Mouse (Mus musculus) MEL (cell line): Measurements from ENCODE around the gene Khk. TPM values are rescaled to one million over a fixed set of nuclear protein-coding genes. Genes with fewer than 3 reads are reported as not detected.

Source experiments
- DNase-seq: peaks from one replicate; pipeline ENCODE4 v3.0.0; 2011; ENCODE audit warnings: low read depth, low spot score
- H3K27ac ChIP-seq: 2 replicates; pipeline ENCODE4 v1.5.1; 2012; ENCODE audit warnings: low read depth, mild to moderate bottlenecking, control low read depth, low read length, moderate library complexity; ENCODE audit not compliant: control insufficient read depth
- H3K27me3 ChIP-seq, 2 experiments: fragments of 150-350 bp in 1 of 2; sonication (generic) in 1 of 2; 2 replicates each; pipeline ENCODE4 v1.6.1; 2012; ENCODE audit warnings: low read length in 2 of 2, mild to moderate bottlenecking in 2 of 2, improper control_type of control experiment in 1 of 2, moderate library complexity in 1 of 2; ENCODE audit not compliant: insufficient read depth in 2 of 2, control insufficient read depth in 1 of 2
- H3K36me3 ChIP-seq, 2 experiments: 2 replicates each; pipeline ENCODE4 v1.6.1; 2012 to 2014; ENCODE audit warnings: low read length in 2 of 2, improper control_type of control experiment in 1 of 2, inconsistent platforms in 1 of 2, mild to moderate bottlenecking in 1 of 2; ENCODE audit not compliant: insufficient read depth in 2 of 2, control insufficient read depth in 1 of 2
- H3K4me1 ChIP-seq, 2 experiments: fragments of 150-350 bp in 1 of 2; sonication (generic) in 1 of 2; 2 replicates each; pipeline ENCODE4 v1.6.1; 2012; ENCODE audit warnings: low read length in 2 of 2, improper control_type of control experiment in 1 of 2, mild to moderate bottlenecking in 1 of 2; ENCODE audit not compliant: insufficient read depth in 2 of 2, control insufficient read depth in 1 of 2
- H3K4me3 ChIP-seq, 2 experiments: fragments of 150-350 bp in 1 of 2; sonication (generic) in 1 of 2; 2 replicates each; pipeline ENCODE4 v1.5.1; 2012; ENCODE audit warnings: low read depth in 2 of 2, low read length in 2 of 2, mild to moderate bottlenecking in 2 of 2, moderate library complexity in 2 of 2, control low read depth in 1 of 2, improper control_type of control experiment in 1 of 2; ENCODE audit not compliant: control insufficient read depth in 1 of 2, insufficient read depth in 1 of 2
- H3K79me2 ChIP-seq: 2 replicates; pipeline ENCODE4 v1.6.1; 2012; ENCODE audit warnings: mild to moderate bottlenecking, low read length, moderate library complexity; ENCODE audit not compliant: control insufficient read depth, poor library complexity, insufficient read depth
- H3K9ac ChIP-seq: 2 replicates; pipeline ENCODE4 v1.6.1; 2012; ENCODE audit warnings: low read depth, mild to moderate bottlenecking, control low read depth, low read length, moderate library complexity; ENCODE audit not compliant: control insufficient read depth, poor library complexity, severe bottlenecking
- H3K9me3 ChIP-seq: fragments of 150-350 bp; sonication (generic); replicated peaks from 2 replicates; pipeline ENCODE4 v1.6.1; 2012; ENCODE audit warnings: mild to moderate bottlenecking, low read length, improper control_type of control experiment, moderate library complexity; ENCODE audit not compliant: insufficient read depth
- BHLHE40 ChIP-seq: IDR thresholded peaks from 2 replicates; pipeline ENCODE4 v1.6.1; 2012; ENCODE audit warnings: low read depth, mild to moderate bottlenecking, inconsistent platforms, low read length, improper control_type of control experiment, borderline replicate concordance
- CHD1 ChIP-seq: IDR thresholded peaks from 2 replicates; pipeline ENCODE4 v1.6.1; 2012; ENCODE audit warnings: low read depth, mild to moderate bottlenecking, inconsistent platforms, low read length, improper control_type of control experiment
- CHD2 ChIP-seq: IDR thresholded peaks from 2 replicates; pipeline ENCODE4 v1.6.1; 2011; ENCODE audit warnings: low read length, improper control_type of control experiment
- E2F4 ChIP-seq: IDR thresholded peaks from 2 replicates; pipeline ENCODE4 v1.6.1; 2011; ENCODE audit warnings: low read depth, low read length, improper control_type of control experiment, borderline replicate concordance
- ELF1 ChIP-seq: IDR thresholded peaks from 2 replicates; pipeline ENCODE4 v1.6.1; 2014; ENCODE audit warnings: low read depth, mild to moderate bottlenecking, inconsistent platforms, low read length, improper control_type of control experiment, moderate library complexity
- EP300 ChIP-seq, 2 experiments: IDR thresholded peaks; 2 replicates each; pipeline ENCODE4 v1.6.1; 2011; ENCODE audit warnings: improper control_type of control experiment in 2 of 2, low read length in 2 of 2, low read depth in 1 of 2, mild to moderate bottlenecking in 1 of 2
- ETS1 ChIP-seq: IDR thresholded peaks from 2 replicates; pipeline ENCODE4 v1.6.1; 2012; ENCODE audit warnings: low read depth, mild to moderate bottlenecking, inconsistent platforms, low read length, improper control_type of control experiment, moderate library complexity
- GABPA ChIP-seq: IDR thresholded peaks from 2 replicates; pipeline ENCODE4 v1.6.1; 2012; ENCODE audit warnings: low read depth, mild to moderate bottlenecking, inconsistent platforms, low read length, improper control_type of control experiment, moderate library complexity
- GATA1 ChIP-seq: IDR thresholded peaks from 2 replicates; pipeline ENCODE4 v1.6.1; 2011; ENCODE audit warnings: low read depth, low read length, improper control_type of control experiment
- HCFC1 ChIP-seq: IDR thresholded peaks from 2 replicates; pipeline ENCODE4 v1.6.1; 2012; ENCODE audit warnings: low read depth, mild to moderate bottlenecking, inconsistent platforms, low read length, improper control_type of control experiment, moderate library complexity
- JUND ChIP-seq: IDR thresholded peaks from 2 replicates; pipeline ENCODE4 v1.6.1; 2011; ENCODE audit warnings: low read depth, mild to moderate bottlenecking, improper control_type of control experiment, low read length
- KAT2A ChIP-seq: conservative IDR thresholded peaks from 2 replicates; pipeline ENCODE4 v1.6.1; 2012; ENCODE audit warnings: low read depth, low read length, improper control_type of control experiment, inconsistent platforms
- MAFK ChIP-seq: IDR thresholded peaks from 2 replicates; pipeline ENCODE4 v1.6.1; 2011; ENCODE audit warnings: low read depth, mild to moderate bottlenecking, low read length, improper control_type of control experiment, borderline replicate concordance
- MAX ChIP-seq: IDR thresholded peaks from 2 replicates; pipeline ENCODE4 v1.6.1; 2011; ENCODE audit warnings: low read length, improper control_type of control experiment
- MAZ ChIP-seq: IDR thresholded peaks from 2 replicates; pipeline ENCODE4 v1.6.1; 2012; ENCODE audit warnings: low read depth, mild to moderate bottlenecking, inconsistent platforms, low read length, improper control_type of control experiment
- MEF2A ChIP-seq: IDR thresholded peaks from 2 replicates; pipeline ENCODE4 v1.6.1; 2014; ENCODE audit warnings: low read depth, mild to moderate bottlenecking, inconsistent platforms, low read length, improper control_type of control experiment; ENCODE audit not compliant: poor library complexity, insufficient replicate concordance, severe bottlenecking; ENCODE audit errors: extremely low read depth
- MYB ChIP-seq: IDR thresholded peaks from 2 replicates; pipeline ENCODE4 v1.6.1; 2011; ENCODE audit warnings: mild to moderate bottlenecking, low read depth, low read length, improper control_type of control experiment
- MYC ChIP-seq: IDR thresholded peaks from 2 replicates; pipeline ENCODE4 v1.6.1; 2011; ENCODE audit warnings: low read depth, mild to moderate bottlenecking, low read length, improper control_type of control experiment, moderate library complexity
- NELFE ChIP-seq: IDR thresholded peaks from 2 replicates; pipeline ENCODE4 v1.6.1; 2011; ENCODE audit warnings: low read depth, low read length, improper control_type of control experiment
- NRF1 ChIP-seq: IDR thresholded peaks from 2 replicates; pipeline ENCODE4 v1.6.1; 2014; ENCODE audit warnings: low read depth, mild to moderate bottlenecking, inconsistent platforms, low read length, improper control_type of control experiment, moderate library complexity; ENCODE audit not compliant: poor library complexity, insufficient read depth, severe bottlenecking
- POLR2AphosphoS2 ChIP-seq: IDR thresholded peaks from 2 replicates; pipeline ENCODE4 v1.6.1; 2011; ENCODE audit warnings: low read length, improper control_type of control experiment
- POLR2AphosphoS5 ChIP-seq: IDR thresholded peaks from 2 replicates; pipeline ENCODE4 v1.6.1; 2012; ENCODE audit warnings: low read depth, borderline replicate concordance, mild to moderate bottlenecking, inconsistent platforms, low read length, moderate library complexity, mixed read lengths
- RAD21 ChIP-seq: IDR thresholded peaks from 2 replicates; pipeline ENCODE4 v1.6.1; 2011; ENCODE audit warnings: mild to moderate bottlenecking, low read depth, low read length, improper control_type of control experiment
- RCOR1 ChIP-seq: IDR thresholded peaks from 2 replicates; pipeline ENCODE4 v1.6.1; 2012; ENCODE audit warnings: low read depth, mild to moderate bottlenecking, inconsistent platforms, low read length, improper control_type of control experiment
- SIN3A ChIP-seq: IDR thresholded peaks from 2 replicates; pipeline ENCODE4 v1.6.1; 2012; ENCODE audit warnings: low read length, improper control_type of control experiment, inconsistent platforms
- SMC3 ChIP-seq: IDR thresholded peaks from 2 replicates; pipeline ENCODE4 v1.6.1; 2011; ENCODE audit warnings: low read depth, low read length, improper control_type of control experiment
- TAL1 ChIP-seq: IDR thresholded peaks from 2 replicates; pipeline ENCODE4 v1.6.1; 2012; ENCODE audit warnings: mild to moderate bottlenecking, inconsistent platforms, low read length, moderate library complexity, mixed read lengths
- TBP ChIP-seq: IDR thresholded peaks from 2 replicates; pipeline ENCODE4 v1.8.0; 2011; ENCODE audit warnings: low read depth, low read length, improper control_type of control experiment
- TCF12 ChIP-seq: IDR thresholded peaks from 2 replicates; pipeline ENCODE4 v1.6.1; 2014; ENCODE audit warnings: low read depth, mild to moderate bottlenecking, inconsistent platforms, low read length, improper control_type of control experiment, moderate library complexity
- UBTF ChIP-seq: IDR thresholded peaks from 2 replicates; pipeline ENCODE4 v1.6.1; 2012; ENCODE audit warnings: low read depth, mild to moderate bottlenecking, inconsistent platforms, low read length, improper control_type of control experiment, moderate library complexity, borderline replicate concordance; ENCODE audit not compliant: insufficient read depth
- USF1 ChIP-seq: IDR thresholded peaks from 2 replicates; pipeline ENCODE4 v1.6.1; 2014; ENCODE audit warnings: low read depth, mild to moderate bottlenecking, inconsistent platforms, low read length, improper control_type of control experiment, moderate library complexity
- USF2 ChIP-seq, 2 experiments: IDR thresholded peaks; 2 replicates each; pipeline ENCODE4 v1.6.1; 2011 to 2012; ENCODE audit warnings: improper control_type of control experiment in 2 of 2, low read length in 2 of 2, borderline replicate concordance in 1 of 2, inconsistent platforms in 1 of 2, low read depth in 1 of 2, mild to moderate bottlenecking in 1 of 2; ENCODE audit not compliant: insufficient read depth in 1 of 2
- ZKSCAN1 ChIP-seq: IDR thresholded peaks from 2 replicates; pipeline ENCODE4 v1.6.1; 2012; ENCODE audit warnings: low read depth, mild to moderate bottlenecking, inconsistent platforms, low read length, improper control_type of control experiment, moderate library complexity
- ZNF384 ChIP-seq: IDR thresholded peaks from 2 replicates; pipeline ENCODE4 v1.6.1; 2012; ENCODE audit warnings: low read depth, mild to moderate bottlenecking, inconsistent platforms, low read length, improper control_type of control experiment
- polyA plus RNA-seq, 2 experiments: library from polyadenylated mRNA; stranded (reverse) in 1 of 2; unstranded in 1 of 2; fragments of >175 nt in 1 of 2; fragments of >200 nt in 1 of 2; gene quantifications; 2 replicates each; pipeline versions ENCODE4 v1.2.1 to v1.2.4; 2012; ENCODE audit warnings: low replicate concordance in 2 of 2, low read depth in 1 of 2; ENCODE audit not compliant: insufficient read length in 2 of 2, insufficient read depth in 1 of 2, missing spikeins in 1 of 2
- total RNA-seq: library from RNA; depleted of rRNA; stranded (reverse); fragments of 300-350 nt; gene quantifications from 2 replicates; pipeline ENCODE4 v1.2.3, GENCODE M21; 2012

The Khk gene
- total and polyA plus RNA-seq, 3 experiments: 308 to 461 TPM; not detected in 1

GRCm38 (mm10) chr5:30888337-30889087 is 32.7 kb upstream of the Khk start, which contains the start of gene Agbl5:
Gene Agbl5, plus strand, starts transcription at chr5:30888694.
- peaks cover 0 to 10% of the 10 kb centered on the region in 2 experiments; a peak in 2 of 4 replicates for H3K4me1 ChIP-seq
- H3K36me3 ChIP-seq: peaks cover 0 to 12% of the 10 kb centered on the region in 2 experiments; a peak in 1 of 4 replicates
- no peaks in the 10 kb centered on the region for H3K27me3 ChIP-seq
- H3K9ac ChIP-seq: peak within 1 kb of the TSS; percentile 67
- H3K27ac ChIP-seq: peak within 1 kb of the TSS; percentile 88
- no peaks in the 10 kb centered on the region for H3K9me3 ChIP-seq
- peak; percentile 99 for DNase-seq
- H3K79me2 ChIP-seq: peaks cover 5% of the 10 kb centered on the region; the same call in 1 of the 2 replicates
- peak within 1 kb of the TSS; percentile 50 to 72 for H3K4me3 ChIP-seq
- peak; percentile 87; the same call in 1 of the 2 replicates for TF ChIP-seq E2F4
- peak; percentile 89; the same call in 1 of the 2 replicates for TF ChIP-seq MAZ
- TF ChIP-seq MEF2A: no peak
- TF ChIP-seq NELFE: peak; percentile 80
- peak; percentile 98 for TF ChIP-seq MAFK
- TF ChIP-seq MYB: peak; percentile 75
- peak; percentile 87 for TF ChIP-seq HCFC1
- TF ChIP-seq ELF1: peak; percentile 89
- TF ChIP-seq MYC: peak; percentile 98
- no peak for TF ChIP-seq GABPA
- 0 out of 2 replicates have a peak, but pooled peaks have one; percentile 28 for TF ChIP-seq UBTF
- no peak for TF ChIP-seq ZKSCAN1
- no peak; the same call in 1 of the 2 replicates for TF ChIP-seq GATA1
- peak; percentile 90 for TF ChIP-seq MAX
- TF ChIP-seq KAT2A: no peak; the same call in 1 of the 2 replicates
- TF ChIP-seq ZNF384: no peak
- TF ChIP-seq RAD21: no peak
- TF ChIP-seq TCF12: no peak
- peak; percentile 54; the same call in 1 of the 2 replicates for TF ChIP-seq NRF1
- TF ChIP-seq POLR2AphosphoS2: peak; percentile 75
- 0 out of 2 replicates have a peak, but pooled peaks have one; percentile 12 for TF ChIP-seq USF1
- TF ChIP-seq BHLHE40: no peak
- no peak for TF ChIP-seq CHD1
- TF ChIP-seq POLR2AphosphoS5: 0 out of 2 replicates have a peak, but pooled peaks have one; percentile 33
- TF ChIP-seq CHD2: peak; percentile 37
- peak; percentile 98 for TF ChIP-seq TBP
- peak; percentile 45; the same call in 1 of the 2 replicates for TF ChIP-seq ETS1
- no peak for TF ChIP-seq SMC3
- no peak for TF ChIP-seq USF2 (IDR thresholded peaks at IDR 0.05; ENCODE audit: borderline replicate concordance in 1 of 2, insufficient read depth in 1 of 2, low read depth in 1 of 2, low read length in 2 of 2)
- peak; percentile 96 for TF ChIP-seq SIN3A
- TF ChIP-seq TAL1: peak; percentile 29; the same call in 1 of the 2 replicates
- no peak for TF ChIP-seq RCOR1
- no peak for TF ChIP-seq JUND
- no peak for TF ChIP-seq EP300 (IDR thresholded peaks at IDR 0.05; ENCODE audit: low read depth in 1 of 2, low read length in 2 of 2)
